Mouse (Mus musculus) frontal cortex, postnatal 10 days (tissue): Measurements from ENCODE around the gene Vsig2.

Experiments used
- DNase-seq, 2 experiments: peaks; one replicate each; pipeline ENCODE4 v3.0.0; 2022; ENCODE audit warnings: low spot score in 2 of 2, mixed read lengths in 1 of 2

Gene Vsig2

DNA sequence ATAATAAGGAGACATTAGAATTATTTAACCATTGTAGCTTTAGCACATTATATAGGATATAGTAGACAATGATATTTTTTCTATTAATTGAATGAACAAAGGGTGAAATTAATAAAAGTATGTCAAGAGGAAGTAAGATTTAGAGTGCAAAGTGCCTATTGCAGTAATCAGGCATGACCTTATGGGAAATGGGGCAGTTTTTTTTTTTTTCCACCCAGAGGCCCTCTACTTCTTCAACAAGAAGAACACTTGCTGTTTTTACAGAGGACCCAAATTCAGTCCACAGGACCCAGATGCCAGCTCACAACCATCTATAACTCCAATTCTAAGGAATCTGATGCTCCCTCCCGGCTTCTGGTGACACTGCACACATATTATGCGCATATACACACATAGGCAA, 21.6 kb downstream of the Vsig2 start:
- DNase-seq = no peak

DNA sequence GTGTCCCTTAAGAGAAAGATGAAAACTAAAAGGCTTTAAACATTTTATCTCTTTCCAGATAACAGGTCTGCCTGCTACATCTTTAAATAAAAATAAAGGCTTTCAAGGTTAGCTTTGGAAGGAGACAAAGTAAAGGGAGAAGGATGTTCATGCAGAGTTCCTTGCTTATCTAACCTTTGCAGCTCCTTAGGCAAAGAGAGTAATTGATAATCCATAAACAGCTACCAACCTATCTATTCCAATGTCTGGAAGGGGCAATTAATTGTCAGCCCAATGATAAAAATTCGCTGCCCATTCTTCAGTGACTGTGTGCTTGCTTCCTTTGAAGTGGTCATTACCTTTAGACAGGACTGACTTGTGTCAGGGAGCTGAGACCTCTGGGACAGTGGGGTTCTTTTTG, 24.8 kb downstream of the Vsig2 start:
- no peak for DNase-seq

DNA sequence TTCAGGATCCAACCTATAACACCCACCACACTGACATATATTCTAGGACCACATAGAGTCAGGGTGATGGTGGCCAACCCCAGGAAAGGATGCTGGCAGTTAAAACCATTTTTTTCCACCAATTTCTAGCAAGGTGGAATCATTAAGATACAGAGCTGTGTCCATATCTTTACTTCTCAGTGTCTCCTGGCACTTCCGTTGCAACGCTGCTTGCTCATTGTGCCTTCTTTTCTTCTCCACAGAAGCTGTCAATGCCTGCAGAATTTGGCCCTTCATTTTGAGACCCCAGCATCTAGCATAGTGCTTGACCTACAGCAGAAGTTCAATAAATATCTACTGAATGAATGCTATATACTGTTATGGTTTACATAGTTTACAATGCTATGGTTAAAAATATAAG, 28.0 kb downstream of the Vsig2 start:
- DNase-seq = no peak

DNA sequence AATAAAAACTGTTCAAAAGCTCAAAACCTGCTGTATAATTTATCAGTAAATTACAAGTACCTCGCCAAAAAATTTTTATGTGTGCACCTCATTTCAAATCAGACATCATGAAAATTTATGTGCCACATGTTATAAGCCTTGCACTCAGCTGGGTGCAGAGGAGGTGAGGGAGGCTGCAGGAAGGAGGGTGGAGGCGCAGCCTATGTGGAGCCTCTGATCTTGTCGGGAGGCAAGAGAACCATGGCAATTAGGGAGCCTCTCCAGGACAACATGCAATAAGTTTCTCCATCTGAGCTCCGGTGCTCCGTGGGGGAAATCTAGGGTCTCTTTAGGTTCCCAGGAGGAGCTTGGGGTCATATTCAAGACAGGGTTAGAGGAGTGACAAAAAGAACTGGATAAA, 28.4 kb downstream of the Vsig2 start:
- DNase-seq = no peak

DNA sequence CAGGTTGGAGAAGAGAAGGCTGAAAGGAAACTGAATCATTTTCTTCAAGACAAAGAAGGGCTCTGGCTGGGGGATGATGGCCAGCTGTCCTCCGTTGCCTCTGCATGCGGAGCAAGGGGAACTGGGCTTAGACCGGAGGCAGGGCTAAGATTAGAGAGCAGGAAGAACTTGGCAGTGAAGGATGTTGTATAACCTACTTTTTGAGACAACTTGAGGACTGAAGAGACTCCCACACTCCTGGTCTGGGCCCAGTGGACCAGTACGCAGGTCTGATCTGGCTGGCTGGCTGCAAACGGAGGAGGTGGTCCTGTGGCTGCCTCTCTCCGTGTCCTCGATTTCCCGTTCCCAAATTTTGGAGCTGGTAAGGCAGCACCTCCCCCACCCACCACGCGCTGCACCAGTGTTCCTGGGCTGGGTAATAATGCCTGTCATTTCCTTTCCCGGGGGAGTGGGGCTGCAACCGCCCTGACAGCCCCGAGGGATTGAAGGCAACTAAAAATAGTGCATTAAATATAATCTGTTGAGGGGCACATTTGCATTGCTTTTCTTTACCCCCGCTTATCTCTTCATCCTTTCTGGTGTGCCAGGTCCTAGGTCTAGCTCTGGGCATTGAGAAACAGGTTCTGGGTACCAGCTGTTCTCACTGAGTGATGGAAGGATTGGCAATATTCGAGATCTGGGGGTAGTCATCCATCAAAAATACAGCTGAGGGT, 29.0 kb downstream of the Vsig2 start:
- peak; percentile 39 to 61 for DNase-seq

DNA sequence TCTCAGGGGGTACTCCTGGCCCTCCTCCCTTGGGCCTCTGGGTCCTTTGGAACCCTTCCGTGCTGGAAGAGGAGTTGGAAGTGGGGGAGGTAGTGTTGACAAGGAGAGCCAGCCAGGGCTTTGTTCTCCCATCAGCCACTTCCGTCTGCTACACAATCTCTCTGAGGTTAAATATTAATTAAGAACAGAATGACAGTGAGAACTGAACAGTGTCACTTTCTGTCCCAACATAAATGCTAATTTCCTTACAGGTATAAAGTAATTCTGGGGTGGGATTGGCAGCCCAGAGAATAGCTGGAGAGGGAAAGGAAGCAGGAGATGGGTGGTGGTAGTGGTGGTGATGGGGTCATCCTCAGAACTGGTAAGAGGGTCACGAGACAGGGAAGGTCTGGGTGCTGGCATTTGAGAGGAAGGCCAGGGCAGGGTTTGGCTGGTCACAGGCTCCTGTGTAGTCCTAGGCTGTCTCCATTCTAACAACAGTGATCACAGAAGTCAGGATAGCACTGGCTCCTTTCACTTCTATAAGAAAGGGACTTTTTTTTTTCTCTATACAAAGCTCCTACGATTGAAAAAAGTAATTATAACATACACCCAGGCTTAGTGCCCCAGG, 29.7 kb downstream of the Vsig2 start:
- DNase-seq = no peak

DNA sequence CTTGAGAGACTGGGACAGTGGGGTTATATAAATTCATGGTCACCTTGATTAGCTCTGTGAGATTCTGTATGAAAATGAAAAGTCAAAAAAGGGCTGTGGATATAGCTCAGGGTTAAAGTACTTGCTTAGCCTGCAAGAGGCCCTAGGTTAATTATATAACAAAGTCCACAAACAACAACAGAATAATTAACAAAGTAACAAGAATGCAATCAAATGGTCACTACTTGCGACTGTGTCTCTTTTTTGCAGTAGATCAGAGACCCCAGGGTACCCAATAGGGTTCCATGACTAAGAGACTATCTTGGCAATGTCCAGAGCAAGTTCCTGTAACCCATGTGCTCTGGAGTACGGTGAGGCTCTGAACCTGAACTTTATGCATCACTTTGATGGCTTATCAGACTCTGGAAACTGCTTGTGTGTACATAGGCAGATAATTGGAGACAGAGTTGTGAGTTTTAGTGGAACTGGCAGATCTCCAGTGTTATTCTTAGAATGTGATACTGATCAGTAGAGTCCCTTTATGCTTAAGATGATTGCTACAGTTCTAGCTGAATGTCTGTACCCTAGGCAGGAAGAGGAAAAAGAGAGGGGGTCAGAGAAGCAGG, 30.3 kb downstream of the Vsig2 start:
- no peak for DNase-seq

DNA sequence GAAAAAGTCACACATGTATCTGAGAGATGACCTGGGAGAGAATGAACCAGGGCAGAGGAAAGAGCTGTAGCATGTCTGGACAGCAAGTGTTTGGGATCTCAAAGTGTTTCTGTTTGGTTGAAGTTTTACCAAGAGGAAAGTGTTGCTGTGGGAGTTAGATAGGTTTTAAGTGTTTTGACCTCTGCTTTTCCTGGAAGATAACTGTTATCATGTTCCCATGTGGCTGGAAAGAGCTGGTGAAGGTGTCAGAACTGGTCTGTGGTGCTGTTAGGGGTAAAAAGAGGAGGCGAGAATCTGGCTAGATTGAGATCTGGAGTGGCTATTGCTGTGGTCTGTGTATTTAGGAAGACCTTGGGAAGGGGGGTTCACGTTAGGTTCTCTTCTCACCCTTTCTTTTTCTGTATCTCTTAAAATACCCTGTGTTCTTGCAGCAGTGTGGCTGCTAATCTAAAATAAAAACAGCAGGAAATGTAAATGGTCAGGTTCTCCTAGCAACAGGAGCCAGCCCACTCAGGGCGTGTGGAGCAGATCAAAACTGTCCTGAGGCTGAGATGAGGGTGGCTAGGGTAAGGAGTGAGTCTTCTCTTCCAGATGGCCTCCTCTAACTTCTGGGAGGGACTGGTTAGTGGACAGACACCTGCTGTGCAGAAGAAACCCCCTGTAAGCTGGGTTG, 33.3 kb downstream of the Vsig2 start:
- no peak for DNase-seq

DNA sequence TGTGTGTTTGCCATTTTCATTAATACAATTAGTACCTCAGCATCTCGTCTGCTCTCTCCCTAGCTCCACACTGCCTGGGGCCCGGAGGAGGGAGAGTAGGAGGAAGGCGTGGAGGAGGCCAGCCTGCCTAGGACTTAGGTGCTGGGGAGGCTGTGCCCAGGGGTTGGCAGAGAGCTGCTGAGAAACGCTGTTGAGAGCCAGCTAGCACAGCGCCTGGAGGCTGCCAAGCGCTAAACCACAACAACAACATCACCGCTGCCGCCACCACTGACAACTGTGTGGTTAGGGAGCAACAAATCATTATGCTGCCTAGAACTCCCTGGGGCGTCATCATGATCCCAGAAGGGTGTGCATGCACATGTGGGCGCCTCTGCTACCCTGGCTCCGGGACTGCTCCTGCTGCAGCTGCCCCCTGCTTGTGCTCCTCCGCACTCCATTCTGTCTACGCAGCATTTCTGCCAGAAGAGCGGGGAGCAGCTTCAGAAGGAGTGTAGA, 37.4 kb downstream of the Vsig2 start:
- DNase-seq = peak in 1 of 2 experiments; percentile 34

DNA sequence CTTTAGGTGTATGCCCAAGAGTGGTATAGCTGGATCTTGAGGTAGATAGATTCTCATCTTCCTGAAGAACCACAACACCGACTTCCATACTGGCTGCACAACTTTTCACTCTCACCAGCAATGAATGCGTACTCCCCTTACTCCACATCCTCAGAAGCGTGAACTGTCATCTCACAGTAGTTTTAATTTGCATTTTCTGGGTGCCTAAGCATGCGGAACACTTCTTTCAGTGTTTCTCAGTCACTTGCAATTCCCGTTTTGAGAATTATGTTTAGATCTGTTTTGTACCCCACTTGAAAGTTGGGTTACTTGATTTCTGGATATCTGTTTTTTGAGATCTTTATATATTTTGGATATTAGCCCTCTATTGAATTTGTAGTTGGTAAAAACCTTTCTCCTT, 44.5 kb downstream of the Vsig2 start:
- DNase-seq = no peak

DNA sequence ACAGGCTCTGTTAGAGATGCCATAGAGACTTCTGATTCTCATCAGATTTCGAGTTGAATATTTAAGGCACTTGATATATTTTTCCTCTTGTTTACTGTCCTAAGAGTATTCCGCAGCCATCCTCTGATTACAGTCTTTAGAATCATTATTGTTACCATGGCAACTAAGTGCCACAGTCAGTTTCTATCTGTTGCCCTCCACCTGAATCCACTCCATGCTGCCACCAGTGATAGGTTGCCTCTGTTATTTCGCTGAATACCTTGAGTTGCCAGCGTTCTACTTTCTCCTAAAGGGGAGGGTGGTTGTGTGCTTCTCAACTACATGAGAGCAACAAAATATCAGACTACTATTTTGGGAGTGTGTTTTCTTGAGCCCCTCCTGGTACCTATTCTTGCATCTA, 47.7 kb downstream of the Vsig2 start:
- DNase-seq = no peak

DNA sequence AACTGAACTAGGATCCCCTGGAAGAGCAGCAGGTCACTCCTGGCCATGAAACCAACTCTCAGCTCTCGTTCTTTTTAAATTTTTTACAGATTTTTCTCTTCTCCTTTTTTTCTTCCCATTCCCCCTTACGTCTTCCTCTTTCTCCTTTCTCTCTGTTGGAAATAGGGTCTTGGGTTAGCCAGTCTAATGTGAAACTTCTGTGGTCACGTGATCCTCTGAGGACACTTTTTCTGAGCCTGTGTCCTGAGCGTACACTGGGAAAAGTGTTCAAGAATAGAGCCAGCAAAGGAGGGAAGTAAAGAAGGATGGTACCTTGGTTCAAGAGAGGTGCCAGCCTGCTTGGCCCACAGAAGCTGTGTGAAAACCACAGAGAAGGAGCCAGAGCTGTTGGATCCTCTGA, 51.3 kb downstream of the Vsig2 start:
- no peak for DNase-seq

DNA sequence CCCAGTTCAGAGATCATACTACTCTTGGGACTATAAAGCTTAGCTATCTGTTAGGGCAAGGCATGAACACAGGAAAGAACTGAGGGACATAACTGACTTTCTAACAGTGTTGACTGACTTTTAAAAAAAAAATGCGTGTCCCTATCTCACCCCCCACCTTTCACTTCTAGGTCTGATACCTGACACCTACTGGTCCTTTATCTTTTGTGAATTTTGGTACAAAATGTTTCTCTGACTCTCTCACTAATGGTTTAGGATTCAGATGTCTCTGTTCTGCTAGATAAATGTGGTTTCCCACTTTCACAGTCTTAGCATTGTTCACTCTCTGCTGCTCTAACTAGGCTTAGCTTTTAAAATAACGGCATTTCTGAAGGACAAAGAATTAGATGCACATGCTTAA, 53.0 kb downstream of the Vsig2 start:
- DNase-seq = no peak

DNA sequence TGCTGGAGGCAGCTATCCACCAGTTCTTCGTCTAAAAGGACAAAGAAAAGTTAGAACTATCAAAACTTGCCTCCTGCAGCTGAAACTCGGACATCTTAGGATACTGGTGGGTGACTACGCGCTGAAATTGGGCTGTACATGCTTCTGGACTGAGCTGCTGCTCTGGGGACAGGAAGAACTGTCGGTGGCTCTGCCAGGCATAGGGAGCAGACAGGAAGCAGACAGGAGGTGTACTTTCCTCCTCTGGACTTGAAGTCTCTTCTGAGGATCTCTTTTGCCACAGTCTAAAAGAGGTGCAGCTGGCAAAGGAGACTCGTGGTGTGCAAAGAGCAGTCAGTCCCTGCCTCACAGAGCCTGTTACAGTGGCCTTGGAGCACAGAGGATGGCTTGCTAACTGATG, 53.6 kb downstream of the Vsig2 start:
- DNase-seq = no peak

DNA sequence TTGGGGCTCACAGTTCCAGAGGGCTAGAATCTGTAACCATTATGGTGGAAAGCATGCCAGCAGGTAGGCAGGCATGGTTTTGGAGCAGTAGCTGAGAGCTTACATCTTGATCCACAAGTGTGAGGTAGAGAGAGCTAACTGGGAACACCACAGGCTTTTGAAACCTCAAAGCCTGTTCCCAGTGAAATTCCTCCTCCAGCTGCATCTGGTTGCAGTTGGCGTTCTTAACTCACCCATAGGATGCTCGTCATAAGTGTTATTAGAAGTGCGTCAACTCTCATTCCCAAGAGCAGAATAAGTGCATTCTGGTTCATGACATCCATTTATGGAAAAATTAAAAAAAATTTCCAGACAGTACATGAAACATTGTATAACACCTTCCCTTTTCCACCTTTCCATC, 54.6 kb downstream of the Vsig2 start:
- no peak for DNase-seq
